Mouse (Mus musculus) thymus, adult 2 months (tissue): Measurements from ENCODE around the gene Kxd1. TPM values are rescaled to one million over a fixed set of nuclear protein-coding genes. Genes with fewer than 3 reads are reported as not detected.

ENCODE experiments used
- DNase-seq: peaks from one replicate; pipeline ENCODE4 v3.0.0; 2021
- H3K27ac ChIP-seq: fragments of 200-500 bp; 2 replicates; pipeline ENCODE4 v1.5.1; 2012; ENCODE audit warnings: low read length, control low read depth; ENCODE audit not compliant: control insufficient read depth, insufficient read depth
- H3K27me3 ChIP-seq: fragments of 200-500 bp; 2 replicates; pipeline ENCODE4 v1.6.1; 2012; ENCODE audit warnings: mild to moderate bottlenecking, low read length, moderate library complexity, mixed read lengths; ENCODE audit not compliant: control insufficient read depth, insufficient read depth
- H3K36me3 ChIP-seq: fragments of 200-500 bp; 2 replicates; pipeline ENCODE4 v1.6.1; 2012; ENCODE audit warnings: mild to moderate bottlenecking, low read length, moderate library complexity; ENCODE audit not compliant: control insufficient read depth, insufficient read depth
- H3K4me1 ChIP-seq: fragments of 200-500 bp; replicated peaks from 2 replicates; pipeline ENCODE4 v1.6.1; 2012; ENCODE audit warnings: low read length; ENCODE audit not compliant: control insufficient read depth, insufficient read depth
- H3K4me3 ChIP-seq: fragments of 200-500 bp; 2 replicates; pipeline ENCODE4 v1.5.1; 2012; ENCODE audit warnings: mild to moderate bottlenecking, low read length, control low read depth, moderate library complexity; ENCODE audit not compliant: control insufficient read depth, insufficient read depth
- CTCF ChIP-seq: fragments of 200-500 bp; IDR thresholded peaks from 2 replicates; pipeline ENCODE4 v1.5.1; 2012; ENCODE audit warnings: mild to moderate bottlenecking, control low read depth, low read length, moderate library complexity, borderline replicate concordance; ENCODE audit not compliant: control insufficient read depth, poor library complexity, insufficient read depth; ENCODE audit errors: extremely low read depth
- POLR2A ChIP-seq: fragments of 200-500 bp; IDR thresholded peaks from 2 replicates; pipeline ENCODE4 v1.6.1; 2012; ENCODE audit warnings: mild to moderate bottlenecking, low read length, control low read depth, moderate library complexity; ENCODE audit not compliant: control insufficient read depth, poor library complexity, insufficient read depth; ENCODE audit errors: extremely low read depth
- WGBS: fragments of 180-500 bp; shearing (Covaris S2); methylation state at CpG from one replicate; pipeline ENCODE4 v1.1.7; 2018; 5-methylcytosine and 5-hydroxymethylcytosine counted together
- polyA plus RNA-seq: library from polyadenylated mRNA; depleted of rRNA; stranded (reverse); fragments of >200 nt; gene quantifications from 2 replicates; pipeline ENCODE4 v1.2.3, GENCODE M21; 2012

Kxd1 gene
- polyA plus RNA-seq, 1 experiment = 72.7 TPM

GRCm38 (mm10) chr8:70535221-70535620 is 7.5 kb upstream of the Kxd1 start:
- DNase-seq = no peak
- H3K36me3 ChIP-seq = peaks cover 21% of the 10 kb centered on the region

DNA sequence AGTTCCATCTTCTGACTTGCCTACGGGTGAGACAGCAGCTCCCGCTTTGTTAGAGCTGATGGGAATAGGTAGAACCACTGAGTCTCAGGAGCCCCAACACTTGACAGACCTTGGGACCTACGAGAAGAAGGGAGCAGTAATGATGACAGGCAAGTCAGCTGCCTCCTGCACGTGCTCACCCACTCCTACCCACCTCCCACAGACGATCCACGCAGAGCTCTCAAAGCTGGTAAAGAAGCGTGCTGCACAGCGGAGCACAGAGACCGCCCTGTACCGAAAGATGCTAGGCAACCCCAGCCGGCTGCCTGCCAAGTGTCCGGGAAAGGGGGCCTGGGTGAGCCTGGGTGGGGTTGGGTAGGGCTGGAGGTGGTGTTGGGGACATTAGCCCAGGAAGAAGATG is 6.5 kb upstream of the Kxd1 start:
- Histone ChIP-seq H3K27me3 (no peaks in the 10 kb centered on the region), H3K27ac (no peak overlapping the region), H3K4me3 (no peak overlapping the region), H3K4me1 (peaks cover 14% of the 10 kb centered on the region), H3K36me3 (peaks cover 21% of the 10 kb centered on the region)
- 98% methylated on average over 12 of the region's 12 CpGs for WGBS
- no peak for DNase-seq
- TF ChIP-seq POLR2A = no peak
- TF ChIP-seq CTCF = no peak

More at GRCm38 (mm10) chr8:70535221-70535620, 7.5 kb upstream of the Kxd1 start:
- Histone ChIP-seq H3K27ac (no peak overlapping the region), H3K4me1 (peaks cover 15% of the 10 kb centered on the region), H3K27me3 (no peaks in the 10 kb centered on the region), H3K4me3 (no peak overlapping the region)
- WGBS = 96% methylated on average over 3 of the region's 3 CpGs
- TF ChIP-seq POLR2A = no peak
- no peak for TF ChIP-seq CTCF

- H3K27ac ChIP-seq = no peak overlapping the region
- TF ChIP-seq CTCF = no peak
- 92% methylated on average over 2 of the region's 2 CpGs for WGBS
- peaks cover 21% of the 10 kb centered on the region for H3K36me3 ChIP-seq
- H3K27me3 ChIP-seq = no peaks in the 10 kb centered on the region
- H3K4me1 ChIP-seq = peaks cover 15% of the 10 kb centered on the region
- no peak for DNase-seq
- no peak overlapping the region for H3K4me3 ChIP-seq
These were observed 2.6 kb upstream of the Kxd1 start for GRCm38 (mm10) chr8:70530314-70530713.

- no peak for TF ChIP-seq POLR2A
- no peak for TF ChIP-seq CTCF
- no peak overlapping the region for H3K27ac ChIP-seq
- H3K27me3 ChIP-seq = no peaks in the 10 kb centered on the region
- H3K4me1 ChIP-seq = peaks cover 15% of the 10 kb centered on the region
- WGBS = 97% methylated on average over 3 of the region's 3 CpGs
- no peak for DNase-seq
- peaks cover 21% of the 10 kb centered on the region for H3K36me3 ChIP-seq
- H3K4me3 ChIP-seq = no peak overlapping the region
These were observed 2.0 kb upstream of the Kxd1 start for GRCm38 (mm10) chr8:70529741-70530161.

- Histone ChIP-seq H3K27ac (no peak overlapping the region), H3K4me1 (peaks cover 15% of the 10 kb centered on the region), H3K36me3 (peaks cover 21% of the 10 kb centered on the region), H3K27me3 (no peaks in the 10 kb centered on the region), H3K4me3 (no peak overlapping the region)
- TF ChIP-seq POLR2A (no peak), CTCF (no peak)
- no peak for DNase-seq
- WGBS = 58% methylated on average over 5 of the region's 5 CpGs
These were observed 1.5 kb upstream of the Kxd1 start for GRCm38 (mm10) chr8:70529299-70529698.

GRCm38 (mm10) chr8:70528182-70528797 is 534 bp upstream of the Kxd1 start:
- TF ChIP-seq POLR2A = no peak
- TF ChIP-seq CTCF = no peak
- peaks cover 15% of the 10 kb centered on the region for H3K4me1 ChIP-seq
- H3K27ac ChIP-seq = peak overlapping the region; percentile 59; the same call in 1 of the 2 replicates
- no peaks in the 10 kb centered on the region for H3K27me3 ChIP-seq
- DNase-seq = no peak
- H3K36me3 ChIP-seq = peaks cover 21% of the 10 kb centered on the region
- 16% methylated on average over 13 of the region's 13 CpGs for WGBS
- peak overlapping the region; percentile 94 for H3K4me3 ChIP-seq

- Histone ChIP-seq H3K4me3 (peak overlapping the region; percentile 94), H3K4me1 (peaks cover 15% of the 10 kb centered on the region), H3K36me3 (peaks cover 11% of the 10 kb centered on the region), H3K27me3 (no peaks in the 10 kb centered on the region), H3K27ac (peak overlapping the region; percentile 33; the same call in 1 of the 2 replicates)
- DNase-seq = no peak
- WGBS = 1% methylated on average over 8 of the region's 8 CpGs
- no peak for TF ChIP-seq POLR2A
- no peak for TF ChIP-seq CTCF
These were observed 645 bp downstream of the Kxd1 start for GRCm38 (mm10) chr8:70527111-70527511.
